Mouse (Mus musculus): Measurements from ENCODE around the gene Tex44. TPM values are rescaled to one million over a fixed set of nuclear protein-coding genes. Genes with fewer than 3 reads are reported as not detected.

Tex44 gene
- polyA plus RNA-seq, 1 experiment from 2014 or later = not detected

DNA sequence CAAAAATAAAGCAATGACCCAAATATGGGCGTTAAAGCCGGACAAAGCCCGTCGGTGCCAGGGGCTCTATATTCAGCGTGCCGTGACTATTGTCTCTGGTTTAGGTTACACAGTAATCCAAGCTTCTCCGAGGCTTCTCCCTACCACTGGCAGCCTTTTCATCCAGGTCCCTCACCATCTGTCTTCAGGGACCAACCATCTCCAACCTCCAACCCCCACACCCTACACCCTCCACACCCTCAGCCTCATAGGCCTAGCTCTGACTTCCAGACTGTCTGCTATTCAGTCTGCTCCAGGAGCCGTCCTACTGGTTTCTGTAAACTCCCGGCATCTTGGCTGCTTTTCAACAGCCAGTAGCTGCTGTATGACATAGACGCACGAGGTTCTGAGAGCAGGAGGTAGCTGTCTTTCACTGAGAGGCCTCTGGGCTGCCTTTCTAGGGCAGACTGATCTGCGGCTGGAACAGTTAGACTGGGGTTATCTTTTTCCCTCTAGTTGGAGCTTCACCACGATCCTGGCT, 9.2 kb downstream of the Tex44 start:
- H3K9ac ChIP-seq (replicated peaks; ENCODE audit: low read depth) = no peak overlapping the region; the same call in 1 of the 2 replicates
- H3K4me2 ChIP-seq (replicated peaks; ENCODE audit: low read depth, low read length) = peak overlapping the region; percentile 67
- peak; percentile 95 for DNase-seq (ENCODE audit: low spot score)
- H3K27me3 ChIP-seq (replicated peaks; ENCODE audit: insufficient read depth, low read length) = no peaks in the 10 kb centered on the region
- TF ChIP-seq CTCF (IDR thresholded peaks at IDR 0.05) = no peak
- no peak for TF ChIP-seq EP300 (IDR thresholded peaks at IDR 0.05)
- no peaks in the 10 kb centered on the region for H3K9me3 ChIP-seq (ENCODE audit: low read length)
- ATAC-seq = peak; percentile 24
- peaks cover 20% of the 10 kb centered on the region for H3K4me1 ChIP-seq (ENCODE audit: insufficient read depth, low read depth, low read length)
- no peak overlapping the region for H3K4me3 ChIP-seq (ENCODE audit: low read depth, low read length)
- H3K27ac ChIP-seq (ENCODE audit: low read length) = peak overlapping the region; percentile 99
- H3K36me3 ChIP-seq (ENCODE audit: insufficient read depth, low read length) = no peaks in the 10 kb centered on the region
- 22% methylated on average over 13 of the region's 13 CpGs for WGBS

DNA sequence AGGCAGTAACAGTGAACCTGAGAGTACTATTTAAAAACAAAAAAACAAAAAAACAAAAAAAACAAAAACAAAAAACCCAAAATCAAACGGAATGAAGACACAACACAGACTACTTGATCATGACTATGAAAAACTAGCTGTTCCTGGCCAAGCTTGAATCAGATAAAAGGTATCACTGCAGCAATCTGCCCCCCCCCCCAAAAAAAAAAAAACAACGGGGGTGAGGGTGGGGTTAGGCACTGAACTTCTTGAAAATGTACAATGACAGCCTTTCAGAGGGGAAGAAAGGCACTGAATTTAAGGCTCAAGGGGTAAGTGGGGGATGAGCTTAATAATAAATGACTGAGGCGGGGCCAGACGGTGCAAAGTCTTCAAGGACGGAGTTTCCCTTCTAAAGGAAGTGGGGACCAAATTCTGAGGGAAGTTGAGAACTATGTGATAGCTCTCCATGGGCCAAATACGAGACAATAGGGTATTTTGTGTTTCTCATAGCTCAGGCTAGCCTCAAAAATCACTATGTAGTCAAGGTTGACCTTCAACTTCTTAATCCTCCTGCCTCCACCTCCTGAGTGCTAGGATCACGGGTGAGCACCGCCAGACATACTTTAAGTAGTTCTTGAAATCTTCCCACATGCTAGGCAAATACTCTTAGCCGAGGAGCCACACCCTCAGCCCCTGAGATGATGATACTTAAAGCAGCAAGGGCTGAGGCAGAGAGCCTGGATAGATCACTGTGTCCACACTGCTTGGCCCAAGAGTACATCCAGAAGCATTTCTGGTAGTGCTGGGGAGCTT, 11.3 kb downstream of the Tex44 start:
- Histone ChIP-seq H3K4me1 (ENCODE audit: insufficient read depth, low read depth, low read length) (peaks cover 24% of the 10 kb centered on the region), H3K9ac (replicated peaks; ENCODE audit: low read depth) (no peak overlapping the region), H3K36me3 (ENCODE audit: insufficient read depth, low read length) (no peaks in the 10 kb centered on the region), H3K4me2 (replicated peaks; ENCODE audit: low read depth, low read length) (no peak overlapping the region), H3K4me3 (ENCODE audit: low read depth, low read length) (no peak overlapping the region), H3K27ac (ENCODE audit: low read length) (peak overlapping the region; percentile 8; the same call in 1 of the 2 replicates), H3K9me3 (ENCODE audit: low read length) (no peaks in the 10 kb centered on the region), H3K27me3 (replicated peaks; ENCODE audit: insufficient read depth, low read length) (no peaks in the 10 kb centered on the region)
- peak; percentile 63 for DNase-seq (ENCODE audit: low spot score)
- no peak for ATAC-seq
- WGBS = 38% methylated on average over 9 of the region's 9 CpGs
- no peak for TF ChIP-seq CTCF (IDR thresholded peaks at IDR 0.05)
- peak; percentile 57; the same call in 1 of the 2 replicates for TF ChIP-seq EP300 (IDR thresholded peaks at IDR 0.05)

DNA sequence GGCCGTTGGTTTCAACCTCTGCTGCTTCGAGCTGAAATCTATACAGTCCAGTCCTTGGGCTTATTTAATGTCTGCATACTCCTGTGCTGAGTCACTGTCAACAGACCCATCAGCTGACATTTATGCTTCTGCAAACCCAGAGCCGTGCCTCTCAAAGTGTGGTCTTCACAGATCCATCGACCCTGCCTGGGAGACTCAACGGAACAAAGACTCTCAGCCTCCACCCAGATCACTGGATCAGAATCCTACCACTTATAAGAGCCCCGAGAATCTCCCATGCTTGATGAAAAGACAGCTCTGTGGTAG, 11.8 kb downstream of the Tex44 start:
- Histone ChIP-seq H3K9me3 (ENCODE audit: low read length) (no peaks in the 10 kb centered on the region), H3K27me3 (replicated peaks; ENCODE audit: insufficient read depth, low read length) (no peaks in the 10 kb centered on the region), H3K4me2 (replicated peaks; ENCODE audit: low read depth, low read length) (no peak overlapping the region), H3K36me3 (ENCODE audit: insufficient read depth, low read length) (no peaks in the 10 kb centered on the region), H3K27ac (ENCODE audit: low read length) (peak overlapping the region; percentile 8; the same call in 1 of the 2 replicates), H3K4me3 (ENCODE audit: low read depth, low read length) (no peak overlapping the region), H3K9ac (replicated peaks; ENCODE audit: low read depth) (no peak overlapping the region), H3K4me1 (ENCODE audit: insufficient read depth, low read depth, low read length) (peaks cover 24% of the 10 kb centered on the region)
- 32% methylated on average over 6 of the region's 6 CpGs for WGBS
- ATAC-seq (no peak), DNase-seq (ENCODE audit: low spot score) (no peak)
- no peak for TF ChIP-seq CTCF (IDR thresholded peaks at IDR 0.05)
- TF ChIP-seq EP300 (IDR thresholded peaks at IDR 0.05) = no peak

DNA sequence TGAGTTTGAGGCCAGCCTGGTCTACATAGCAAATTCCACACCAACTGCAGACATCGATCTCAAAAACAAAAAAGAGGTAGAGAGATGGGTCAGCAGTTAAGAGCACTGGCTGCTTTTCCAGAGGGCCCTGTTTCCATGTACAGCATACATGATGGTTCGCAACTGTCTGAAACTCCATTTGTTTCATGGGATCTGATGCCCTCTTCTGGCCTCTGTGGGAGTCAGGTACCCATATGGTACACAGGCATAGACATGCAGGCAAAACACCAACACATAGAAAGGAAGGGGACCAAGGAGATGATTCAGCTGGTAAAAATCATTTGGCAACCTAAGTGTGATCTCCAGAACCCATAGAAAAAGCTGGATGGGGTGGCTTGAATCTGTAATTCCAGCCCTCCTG, 12.4 kb downstream of the Tex44 start:
- H3K36me3 ChIP-seq (ENCODE audit: insufficient read depth, low read length) = no peaks in the 10 kb centered on the region
- WGBS = 79% methylated on average over 2 of the region's 2 CpGs
- H3K4me2 ChIP-seq (replicated peaks; ENCODE audit: low read depth, low read length) = no peak overlapping the region
- ATAC-seq = no peak
- no peaks in the 10 kb centered on the region for H3K27me3 ChIP-seq (replicated peaks; ENCODE audit: insufficient read depth, low read length)
- TF ChIP-seq EP300 (IDR thresholded peaks at IDR 0.05) = no peak
- TF ChIP-seq CTCF (IDR thresholded peaks at IDR 0.05) = peak; percentile 65
- no peaks in the 10 kb centered on the region for H3K9me3 ChIP-seq (ENCODE audit: low read length)
- H3K4me1 ChIP-seq (ENCODE audit: insufficient read depth, low read depth, low read length) = peaks cover 29% of the 10 kb centered on the region
- no peak overlapping the region for H3K9ac ChIP-seq (replicated peaks; ENCODE audit: low read depth)
- no peak overlapping the region for H3K4me3 ChIP-seq (ENCODE audit: low read depth, low read length)
- peak; percentile 41 for DNase-seq (ENCODE audit: low spot score)
- no peak overlapping the region for H3K27ac ChIP-seq (ENCODE audit: low read length)

DNA sequence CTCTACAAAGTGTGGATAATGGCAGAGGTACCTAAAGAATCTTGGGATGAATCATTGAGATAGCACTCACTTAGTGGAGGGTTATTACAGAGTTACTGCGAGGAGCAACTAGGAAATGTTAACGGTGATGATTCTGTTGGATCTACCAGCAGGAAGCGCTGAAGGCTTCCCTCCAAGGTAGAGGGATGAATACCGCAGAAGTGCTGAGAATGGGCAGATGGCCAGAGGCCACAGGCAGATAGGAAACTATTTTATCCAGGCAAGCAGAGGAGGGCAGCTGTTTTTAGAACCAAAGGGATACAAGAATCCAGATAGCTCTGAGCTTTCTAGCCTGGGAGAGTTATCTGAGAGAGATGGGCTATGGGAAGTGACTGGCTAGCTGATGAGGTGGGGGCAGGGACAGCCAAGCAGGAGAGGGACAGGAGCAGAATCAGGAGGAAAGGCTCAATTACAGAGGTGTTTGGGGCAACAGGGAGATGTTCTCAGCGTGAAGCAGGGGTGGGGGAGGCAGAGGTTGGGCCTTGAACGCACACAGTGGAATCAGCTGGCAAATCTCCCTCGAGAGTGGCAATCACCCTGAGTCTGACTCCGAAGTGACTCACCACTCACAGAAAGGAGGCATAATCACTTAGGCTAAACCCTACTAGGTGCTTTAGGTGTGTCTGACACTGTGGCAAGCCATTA, 13.5 kb downstream of the Tex44 start:
- Histone ChIP-seq H3K9ac (replicated peaks; ENCODE audit: low read depth) (no peak overlapping the region), H3K36me3 (ENCODE audit: insufficient read depth, low read length) (no peaks in the 10 kb centered on the region), H3K4me3 (ENCODE audit: low read depth, low read length) (no peak overlapping the region), H3K9me3 (ENCODE audit: low read length) (no peaks in the 10 kb centered on the region), H3K4me1 (ENCODE audit: insufficient read depth, low read depth, low read length) (peaks cover 32% of the 10 kb centered on the region), H3K27me3 (replicated peaks; ENCODE audit: insufficient read depth, low read length) (no peaks in the 10 kb centered on the region), H3K27ac (ENCODE audit: low read length) (no peak overlapping the region; the same call in 1 of the 2 replicates), H3K4me2 (replicated peaks; ENCODE audit: low read depth, low read length) (no peak overlapping the region)
- ATAC-seq (no peak), DNase-seq (ENCODE audit: low spot score) (peak; percentile 41)
- TF ChIP-seq CTCF (IDR thresholded peaks at IDR 0.05) (no peak; the same call in 1 of the 2 replicates), EP300 (IDR thresholded peaks at IDR 0.05) (no peak)
- 30% methylated on average over 8 of the region's 8 CpGs for WGBS

DNA sequence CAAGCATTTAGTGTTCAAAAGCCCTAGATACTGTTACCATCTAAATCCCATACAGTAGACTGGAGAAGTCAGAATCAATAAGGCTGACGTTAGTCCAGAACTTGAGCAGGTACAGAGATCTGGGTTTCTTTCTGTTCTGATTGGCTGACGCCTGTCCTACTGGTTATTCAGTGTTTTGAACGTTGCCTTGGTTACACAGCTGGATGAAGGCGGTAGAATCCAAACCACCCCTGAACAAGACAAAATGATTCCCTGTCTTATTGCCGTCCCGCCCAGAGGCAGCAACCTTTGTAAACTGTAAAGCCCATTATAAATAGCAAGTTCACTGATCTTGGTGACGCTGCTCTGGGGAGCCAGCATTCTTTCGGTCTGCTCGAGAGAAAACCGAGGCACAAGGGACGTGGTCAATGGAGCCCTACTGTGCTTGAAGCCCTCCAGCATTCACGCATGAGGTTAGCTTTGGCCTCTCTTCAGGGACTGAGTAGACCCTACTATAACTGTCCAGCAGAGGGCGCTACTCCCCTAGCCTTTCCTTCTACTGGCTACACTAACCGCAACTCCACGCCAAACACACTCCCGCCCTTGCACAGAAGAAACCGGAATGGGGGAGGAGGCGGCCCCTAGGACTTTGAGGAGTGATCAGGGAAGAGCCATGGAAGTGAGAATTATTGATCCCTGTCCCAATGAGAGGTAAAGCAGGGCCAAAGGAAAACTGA, 14.2 kb downstream of the Tex44 start:
- DNase-seq (ENCODE audit: low spot score) (peak; percentile 98), ATAC-seq (peak; percentile 73)
- Histone ChIP-seq H3K4me3 (ENCODE audit: low read depth, low read length) (peak overlapping the region; percentile 43), H3K9ac (replicated peaks; ENCODE audit: low read depth) (no peak overlapping the region; the same call in 1 of the 2 replicates), H3K4me1 (ENCODE audit: insufficient read depth, low read depth, low read length) (peaks cover 26% of the 10 kb centered on the region), H3K9me3 (ENCODE audit: low read length) (no peaks in the 10 kb centered on the region), H3K27me3 (replicated peaks; ENCODE audit: insufficient read depth, low read length) (no peaks in the 10 kb centered on the region), H3K36me3 (ENCODE audit: insufficient read depth, low read length) (no peaks in the 10 kb centered on the region), H3K4me2 (replicated peaks; ENCODE audit: low read depth, low read length) (peak overlapping the region; percentile 83), H3K27ac (ENCODE audit: low read length) (peak overlapping the region; percentile 98)
- TF ChIP-seq CTCF (IDR thresholded peaks at IDR 0.05) (peak; percentile 98), EP300 (IDR thresholded peaks at IDR 0.05) (no peak)
- 6% methylated on average over 18 of the region's 18 CpGs for WGBS

All from lung, postnatal 0 days (tissue).